Mouse (Mus musculus): Measurements from ENCODE around the gene Dvl2. TPM values are rescaled to one million over a fixed set of nuclear protein-coding genes. Genes with fewer than 3 reads are reported as not detected.

Gene Dvl2
- polyA plus RNA-seq, 1 experiment from 2014 or later, result 27.1 TPM

- no peak for TF ChIP-seq CTCF (IDR thresholded peaks at IDR 0.05; ENCODE audit: low read depth)
- ATAC-seq (replicated peaks; ENCODE audit: low FRiP score, low read depth) (no peak), DNase-seq (ENCODE audit: low spot score) (no peak)
- H3K4me3 ChIP-seq (replicated peaks; ENCODE audit: low read depth, low read length), result no peak overlapping the region
- peaks cover 18% of the 10 kb centered on the region for H3K36me3 ChIP-seq (ENCODE audit: insufficient read depth, low read length)
- no peak overlapping the region for H3K9ac ChIP-seq (ENCODE audit: low read depth, low read length)
- peak overlapping the region; percentile 89; the same call in 1 of the 2 replicates for H3K27ac ChIP-seq
- H3K4me2 ChIP-seq (ENCODE audit: low read length), result no peak overlapping the region
- peaks cover 20% of the 10 kb centered on the region for H3K4me1 ChIP-seq (replicated peaks; ENCODE audit: insufficient read depth, low read length)
- H3K27me3 ChIP-seq (ENCODE audit: insufficient read depth, low read length), result no peaks in the 10 kb centered on the region
- H3K9me3 ChIP-seq (replicated peaks; ENCODE audit: low read length), result no peaks in the 10 kb centered on the region
- WGBS, result 58% methylated on average over 8 of the region's 8 CpGs
Observed at GRCm38 (mm10) chr11:69999666-70000065, 729 bp upstream of the Dvl2 start.

DNA sequence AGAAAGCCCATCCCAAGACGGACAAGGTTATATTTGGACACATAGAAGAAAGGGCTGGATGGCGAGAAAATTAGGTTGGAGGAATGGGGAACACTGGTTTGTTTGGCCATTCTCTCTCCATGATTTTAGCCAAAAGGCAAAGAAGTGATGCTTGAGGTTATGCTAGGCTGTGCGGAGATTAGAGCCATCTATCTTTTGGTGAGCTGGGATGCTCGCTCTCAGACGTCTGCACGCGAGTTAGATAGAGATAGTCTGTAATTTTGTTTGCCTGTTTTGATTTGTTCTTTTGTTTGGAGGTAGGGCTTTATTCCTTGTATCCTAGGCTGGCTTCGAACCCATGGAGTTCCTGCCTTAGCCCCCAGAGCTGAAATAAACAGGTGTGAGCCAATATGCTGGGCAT lies 764 bp downstream of the Dvl2 start:
- DNase-seq (ENCODE audit: low spot score) (no peak), ATAC-seq (replicated peaks; ENCODE audit: low FRiP score, low read depth) (no peak)
- H3K27ac ChIP-seq, result peak overlapping the region; percentile 89
- WGBS, result 11% methylated on average over 8 of the region's 8 CpGs
- H3K9me3 ChIP-seq (replicated peaks; ENCODE audit: low read length), result no peaks in the 10 kb centered on the region
- H3K27me3 ChIP-seq (ENCODE audit: insufficient read depth, low read length), result no peaks in the 10 kb centered on the region
- H3K36me3 ChIP-seq (ENCODE audit: insufficient read depth, low read length), result peaks cover 27% of the 10 kb centered on the region
- H3K9ac ChIP-seq (ENCODE audit: low read depth, low read length), result peak overlapping the region; percentile 78
- H3K4me3 ChIP-seq (replicated peaks; ENCODE audit: low read depth, low read length), result peak overlapping the region; percentile 70
- peaks cover 20% of the 10 kb centered on the region; the same call in 1 of the 2 replicates for H3K4me1 ChIP-seq (replicated peaks; ENCODE audit: insufficient read depth, low read length)
- TF ChIP-seq CTCF (IDR thresholded peaks at IDR 0.05; ENCODE audit: low read depth), result no peak
- H3K4me2 ChIP-seq (ENCODE audit: low read length), result peak overlapping the region; percentile 78

- ATAC-seq (replicated peaks; ENCODE audit: low FRiP score, low read depth) (no peak), DNase-seq (ENCODE audit: low spot score) (peak; percentile 70)
- H3K36me3 ChIP-seq (ENCODE audit: insufficient read depth, low read length), result peaks cover 32% of the 10 kb centered on the region
- H3K27ac ChIP-seq, result no peak overlapping the region
- H3K27me3 ChIP-seq (ENCODE audit: insufficient read depth, low read length), result no peaks in the 10 kb centered on the region
- H3K4me2 ChIP-seq (ENCODE audit: low read length), result peak overlapping the region; percentile 78
- H3K4me1 ChIP-seq (replicated peaks; ENCODE audit: insufficient read depth, low read length), result peaks cover 20% of the 10 kb centered on the region; the same call in 1 of the 2 replicates
- H3K9me3 ChIP-seq (replicated peaks; ENCODE audit: low read length), result no peaks in the 10 kb centered on the region
- TF ChIP-seq CTCF (IDR thresholded peaks at IDR 0.05; ENCODE audit: low read depth), result peak; percentile 68
- H3K4me3 ChIP-seq (replicated peaks; ENCODE audit: low read depth, low read length), result peak overlapping the region; percentile 70
- no peak overlapping the region for H3K9ac ChIP-seq (ENCODE audit: low read depth, low read length)
Observed at GRCm38 (mm10) chr11:70001865-70002264, 1.5 kb downstream of the Dvl2 start.

- Histone ChIP-seq H3K9ac (ENCODE audit: low read depth, low read length) (no peak overlapping the region), H3K36me3 (ENCODE audit: insufficient read depth, low read length) (peaks cover 38% of the 10 kb centered on the region), H3K4me2 (ENCODE audit: low read length) (peak overlapping the region; percentile 78), H3K27me3 (ENCODE audit: insufficient read depth, low read length) (no peaks in the 10 kb centered on the region), H3K4me1 (replicated peaks; ENCODE audit: insufficient read depth, low read length) (peaks cover 20% of the 10 kb centered on the region; the same call in 1 of the 2 replicates), H3K27ac (no peak overlapping the region), H3K4me3 (replicated peaks; ENCODE audit: low read depth, low read length) (peak overlapping the region; percentile 70; the same call in 1 of the 2 replicates), H3K9me3 (replicated peaks; ENCODE audit: low read length) (no peaks in the 10 kb centered on the region)
- TF ChIP-seq CTCF (IDR thresholded peaks at IDR 0.05; ENCODE audit: low read depth), result no peak
- 84% methylated on average over 2 of the region's 2 CpGs for WGBS
- no peak for DNase-seq (ENCODE audit: low spot score)
- ATAC-seq (replicated peaks; ENCODE audit: low FRiP score, low read depth), result no peak
Observed at GRCm38 (mm10) chr11:70002471-70002870, 2.1 kb downstream of the Dvl2 start.

DNA sequence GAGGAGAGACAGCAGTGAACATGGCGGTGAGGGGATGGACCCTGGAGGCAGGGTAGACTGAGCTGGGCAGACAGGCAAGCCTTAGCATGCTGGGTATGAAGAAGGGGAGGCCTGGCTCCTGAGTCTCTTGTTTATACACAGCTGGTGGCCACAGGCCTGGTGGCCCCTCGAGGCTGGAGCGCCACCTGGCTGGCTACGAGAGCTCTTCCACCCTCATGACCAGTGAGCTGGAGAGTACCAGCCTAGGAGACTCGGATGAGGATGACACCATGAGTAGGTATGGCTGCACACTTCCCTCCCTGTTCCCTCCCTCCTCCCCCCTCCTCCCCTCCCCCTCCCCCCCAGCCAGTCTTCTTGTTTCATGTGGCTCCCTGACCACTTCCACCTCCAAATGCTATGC lies 5.1 kb downstream of the Dvl2 start:
- no peak overlapping the region for H3K27ac ChIP-seq
- no peak overlapping the region for H3K4me2 ChIP-seq (ENCODE audit: low read length)
- TF ChIP-seq CTCF (IDR thresholded peaks at IDR 0.05; ENCODE audit: low read depth), result peak; percentile 62
- 59% methylated on average over 5 of the region's 5 CpGs for WGBS
- H3K36me3 ChIP-seq (ENCODE audit: insufficient read depth, low read length), result peaks cover 51% of the 10 kb centered on the region
- ATAC-seq (replicated peaks; ENCODE audit: low FRiP score, low read depth), result 0 out of 2 replicates have a peak, but pooled peaks have one; percentile 27
- H3K9ac ChIP-seq (ENCODE audit: low read depth, low read length), result no peak overlapping the region
- no peak for DNase-seq (ENCODE audit: low spot score)
- no peaks in the 10 kb centered on the region for H3K9me3 ChIP-seq (replicated peaks; ENCODE audit: low read length)
- no peak overlapping the region for H3K4me3 ChIP-seq (replicated peaks; ENCODE audit: low read depth, low read length)
- H3K27me3 ChIP-seq (ENCODE audit: insufficient read depth, low read length), result no peaks in the 10 kb centered on the region
- peaks cover 20% of the 10 kb centered on the region; the same call in 1 of the 2 replicates for H3K4me1 ChIP-seq (replicated peaks; ENCODE audit: insufficient read depth, low read length)

DNA sequence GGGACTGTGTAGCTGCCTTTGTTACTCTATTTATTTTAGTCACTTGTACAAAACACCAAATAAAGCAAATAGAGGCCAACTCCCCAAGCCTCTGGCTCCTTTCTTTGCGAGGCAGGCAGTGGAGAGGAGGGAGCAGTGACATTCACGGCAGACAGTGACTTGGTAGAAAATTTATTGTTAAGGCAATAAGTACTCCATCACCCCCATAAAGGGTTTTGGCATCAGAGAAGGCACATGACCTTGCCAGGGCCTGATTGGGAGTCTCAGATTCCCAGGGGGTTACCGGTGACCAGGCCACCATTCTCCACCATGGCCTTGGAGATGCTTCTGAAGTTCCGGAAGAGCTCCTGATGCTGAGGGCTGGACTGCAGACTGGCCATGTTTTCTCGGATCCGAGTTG lies 9.6 kb downstream of the Dvl2 start:
- Histone ChIP-seq H3K9me3 (replicated peaks; ENCODE audit: low read length) (no peaks in the 10 kb centered on the region), H3K4me1 (replicated peaks; ENCODE audit: insufficient read depth, low read length) (peaks cover 5% of the 10 kb centered on the region; the same call in 1 of the 2 replicates), H3K9ac (ENCODE audit: low read depth, low read length) (no peak overlapping the region), H3K4me3 (replicated peaks; ENCODE audit: low read depth, low read length) (no peak overlapping the region), H3K27ac (no peak overlapping the region), H3K27me3 (ENCODE audit: insufficient read depth, low read length) (no peaks in the 10 kb centered on the region), H3K4me2 (ENCODE audit: low read length) (no peak overlapping the region), H3K36me3 (ENCODE audit: insufficient read depth, low read length) (peaks cover 75% of the 10 kb centered on the region)
- WGBS, result 76% methylated on average over 6 of the region's 6 CpGs
- DNase-seq (ENCODE audit: low spot score) (no peak), ATAC-seq (replicated peaks; ENCODE audit: low FRiP score, low read depth) (no peak)
- no peak for TF ChIP-seq CTCF (IDR thresholded peaks at IDR 0.05; ENCODE audit: low read depth)

- H3K4me2 ChIP-seq (ENCODE audit: low read length), result no peak overlapping the region
- ATAC-seq (replicated peaks; ENCODE audit: low FRiP score, low read depth) (no peak), DNase-seq (ENCODE audit: low spot score) (no peak)
- H3K9me3 ChIP-seq (replicated peaks; ENCODE audit: low read length), result no peaks in the 10 kb centered on the region
- H3K36me3 ChIP-seq (ENCODE audit: insufficient read depth, low read length), result peaks cover 71% of the 10 kb centered on the region
- no peaks in the 10 kb centered on the region for H3K27me3 ChIP-seq (ENCODE audit: insufficient read depth, low read length)
- no peak overlapping the region for H3K27ac ChIP-seq
- TF ChIP-seq CTCF (IDR thresholded peaks at IDR 0.05; ENCODE audit: low read depth), result no peak
- H3K4me1 ChIP-seq (replicated peaks; ENCODE audit: insufficient read depth, low read length), result peaks cover 8% of the 10 kb centered on the region; the same call in 1 of the 2 replicates
- H3K9ac ChIP-seq (ENCODE audit: low read depth, low read length), result no peak overlapping the region
- H3K4me3 ChIP-seq (replicated peaks; ENCODE audit: low read depth, low read length), result no peak overlapping the region
- 83% methylated on average over 12 of the region's 12 CpGs for WGBS
Observed at GRCm38 (mm10) chr11:70010548-70010947, 10.2 kb downstream of the Dvl2 start.

All from kidney, postnatal 0 days (tissue).